Mouse (Mus musculus): ENCODE results near the gene Kri1.
"Not testable (repeated sequence)": the region's sequence is repeated elsewhere in the genome, so short reads cannot be mapped to it uniquely, and the experiment has no call there.

The Kri1 gene

GRCm38 (mm10) chr9:21274336-21274735 lies 13.4 kb downstream of the Kri1 start:
- DNase-seq (ENCODE audit: low read depth, low spot score), result no peak

- DNase-seq (ENCODE audit: low read depth, low spot score), result no peak
Observed at GRCm38 (mm10) chr9:21273520-21274228, 14.1 kb downstream of the Kri1 start.

DNA sequence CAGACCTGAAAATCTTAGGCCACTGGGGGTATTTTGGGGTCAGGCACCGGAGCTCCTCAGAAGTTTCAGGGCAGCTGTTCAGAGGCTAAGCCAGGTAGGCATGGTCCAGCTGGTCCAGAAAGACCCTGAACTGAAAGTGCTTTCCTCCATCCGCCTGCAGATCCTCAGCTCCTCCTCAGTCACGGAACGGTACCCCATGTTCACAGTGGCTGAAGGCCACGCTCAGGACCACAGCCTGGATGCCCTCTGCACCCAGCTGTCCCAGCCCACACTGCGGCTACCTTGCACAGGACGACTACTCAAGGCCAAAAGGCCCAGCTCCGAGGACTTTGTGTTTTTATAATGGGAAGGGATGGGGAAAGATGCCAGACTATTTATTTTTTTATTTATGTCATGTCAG lies 14.7 kb downstream of the Kri1 start:
- no peak for DNase-seq (ENCODE audit: low read depth, low spot score)

- DNase-seq (ENCODE audit: low read depth, low spot score), result no peak
Observed at GRCm38 (mm10) chr9:21272391-21272790, 15.4 kb downstream of the Kri1 start.

DNA sequence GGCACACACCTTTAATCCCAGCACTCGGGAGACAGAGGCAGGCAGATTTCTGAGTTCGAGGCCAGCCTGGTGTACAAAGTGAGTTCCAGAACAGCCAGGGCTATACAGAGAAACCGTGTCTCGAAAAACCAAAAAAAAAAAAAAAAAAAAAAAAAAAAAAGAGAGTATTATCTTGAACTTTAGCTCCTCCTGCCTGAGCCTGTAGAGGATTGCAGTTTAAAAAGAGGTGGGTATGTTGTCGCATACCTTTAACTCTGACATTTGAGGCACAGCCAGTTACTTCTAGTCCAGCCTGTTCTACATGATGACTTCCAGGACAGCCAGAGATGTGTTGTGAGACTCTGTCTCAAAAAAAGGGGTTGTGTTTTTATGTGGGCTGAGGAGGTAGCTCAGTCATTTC lies 18.2 kb downstream of the Kri1 start:
- DNase-seq (ENCODE audit: low read depth, low spot score), result not testable (repeated sequence)

GRCm38 (mm10) chr9:21268305-21268704 lies 19.5 kb downstream of the Kri1 start:
- DNase-seq (ENCODE audit: low read depth, low spot score), result no peak

DNA sequence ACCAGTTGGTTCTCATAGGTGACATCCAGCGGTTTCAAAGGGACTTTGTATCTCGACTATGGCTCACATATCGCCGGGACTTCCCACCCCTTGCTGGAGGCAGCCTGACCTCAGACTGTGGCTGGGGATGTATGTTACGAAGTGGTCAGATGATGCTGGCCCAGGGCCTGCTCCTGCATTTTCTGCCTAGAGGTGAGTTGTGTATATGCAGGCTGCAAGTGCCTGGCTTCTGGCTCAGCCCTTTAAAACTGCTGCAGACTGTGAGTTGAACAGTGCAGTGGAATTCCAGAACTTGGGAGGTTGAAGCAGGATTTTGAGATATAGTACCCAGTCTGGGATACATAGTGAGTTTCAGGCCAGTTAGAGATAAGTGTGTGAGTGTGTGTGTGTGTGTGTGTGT lies 20.9 kb downstream of the Kri1 start:
- no peak for DNase-seq (ENCODE audit: low read depth, low spot score)

DNA sequence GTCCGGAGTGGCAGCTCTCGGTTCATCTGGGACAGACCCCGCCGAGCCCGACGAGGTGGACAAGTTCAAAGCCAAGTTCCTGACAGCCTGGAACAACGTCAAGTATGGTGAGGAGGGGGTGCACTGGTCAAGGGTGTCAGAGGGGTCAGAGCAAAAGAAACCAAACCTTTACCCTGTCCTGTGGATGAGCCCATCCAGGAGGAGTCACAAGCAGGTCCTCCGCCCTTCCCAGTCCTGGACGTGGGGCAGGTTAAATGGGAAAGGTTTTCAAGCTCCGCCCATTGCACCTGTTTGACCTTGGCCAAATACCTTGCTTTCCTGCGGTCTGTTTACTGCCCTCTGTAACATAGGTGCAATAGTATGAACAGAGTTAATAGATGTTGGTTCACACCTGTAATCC lies 22.2 kb downstream of the Kri1 start:
- DNase-seq (ENCODE audit: low read depth, low spot score), result no peak

GRCm38 (mm10) chr9:21265000-21265561 lies 22.7 kb downstream of the Kri1 start, which contains the start of gene Atg4d:
Atg4d (plus strand) TSS chr9:21265293.
- DNase-seq (ENCODE audit: low read depth, low spot score), result peak; percentile 95

DNA sequence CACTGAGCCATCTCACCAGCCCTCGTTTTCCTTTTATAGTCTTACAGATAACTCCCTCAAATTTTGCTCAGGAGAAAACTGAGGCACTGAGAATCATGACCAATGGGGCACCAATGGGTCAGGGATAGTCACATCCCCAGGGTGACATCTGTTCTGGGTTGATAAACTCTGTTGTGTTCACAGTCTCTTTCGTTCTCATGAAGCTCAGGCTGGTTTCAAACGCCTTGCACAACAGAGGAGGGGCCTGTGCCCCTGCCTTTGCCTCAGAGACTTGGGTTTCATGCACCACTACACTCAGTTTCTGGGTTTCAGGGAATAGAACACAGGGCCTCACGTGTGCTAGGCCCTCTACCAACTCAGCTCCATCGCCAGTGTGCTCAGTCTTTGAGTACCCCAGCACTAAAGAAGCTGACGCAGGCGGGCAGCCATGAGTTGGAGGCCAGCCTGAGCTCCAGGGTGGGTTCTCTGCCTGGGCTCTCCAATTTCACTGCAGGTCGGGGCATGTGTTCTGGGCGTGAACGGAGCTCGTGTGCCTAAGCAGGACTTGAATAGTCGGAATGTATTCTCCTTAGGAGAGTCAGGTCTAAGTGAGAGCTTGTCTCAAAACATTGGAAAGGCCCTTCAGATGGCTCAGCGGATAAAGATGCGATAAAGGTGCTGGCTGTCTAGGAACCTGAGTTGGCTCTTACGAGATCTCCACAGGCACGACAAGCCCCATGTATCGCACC lies 23.3 kb downstream of the Kri1 start:
- no peak for DNase-seq (ENCODE audit: low read depth, low spot score)

GRCm38 (mm10) chr9:21261831-21262230 lies 25.9 kb downstream of the Kri1 start:
- DNase-seq (ENCODE audit: low read depth, low spot score), result no peak

DNA sequence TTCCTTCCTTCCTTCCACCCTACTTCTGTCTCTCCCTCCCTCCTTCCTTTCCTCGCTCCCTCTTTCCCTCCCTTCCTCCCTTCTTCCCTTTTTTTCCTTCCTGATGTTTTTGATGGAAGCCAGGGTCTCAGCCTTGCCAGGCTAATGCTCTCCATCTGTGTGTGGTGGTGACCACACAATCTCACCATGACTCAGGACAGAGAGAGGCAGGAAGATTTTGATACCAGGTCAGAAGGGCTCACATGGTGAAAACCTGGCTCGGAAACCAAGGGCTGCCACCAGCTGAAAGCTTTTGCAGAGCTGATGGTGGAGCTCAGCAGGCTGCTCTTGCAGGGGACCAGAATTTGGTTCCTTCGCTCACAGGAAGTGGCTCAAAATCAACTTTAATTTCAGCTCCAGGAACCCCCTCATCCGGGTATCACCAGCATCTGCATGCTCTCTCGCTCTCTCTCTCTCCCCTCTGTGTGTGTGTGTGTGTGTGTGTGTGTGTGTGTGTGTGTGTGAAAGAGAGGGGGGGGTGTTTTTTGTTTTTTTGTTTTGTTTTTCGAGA lies 27.2 kb downstream of the Kri1 start:
- no peak for DNase-seq (ENCODE audit: low read depth, low spot score)

DNA sequence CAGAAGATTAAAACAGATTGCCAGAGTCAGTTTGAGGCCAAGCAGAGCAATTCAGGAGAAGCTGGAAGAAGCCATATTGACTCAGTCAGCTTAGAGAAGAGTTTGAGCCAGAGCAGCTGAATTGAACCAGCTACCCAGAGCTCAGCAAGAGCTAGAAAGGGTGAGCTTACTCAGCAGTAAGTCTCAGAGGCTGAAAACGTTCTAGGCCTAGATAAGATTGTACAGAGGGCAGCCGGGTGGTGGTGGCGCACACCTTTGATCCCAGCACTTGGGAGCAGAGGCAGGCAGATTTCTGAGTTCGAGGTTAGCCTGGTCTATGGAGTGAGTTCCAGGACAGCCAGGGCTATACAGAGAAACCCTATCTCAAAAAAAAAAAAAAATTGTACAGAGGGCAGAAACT lies 31.4 kb downstream of the Kri1 start:
- not testable (repeated sequence) for DNase-seq (ENCODE audit: low read depth, low spot score)

DNA sequence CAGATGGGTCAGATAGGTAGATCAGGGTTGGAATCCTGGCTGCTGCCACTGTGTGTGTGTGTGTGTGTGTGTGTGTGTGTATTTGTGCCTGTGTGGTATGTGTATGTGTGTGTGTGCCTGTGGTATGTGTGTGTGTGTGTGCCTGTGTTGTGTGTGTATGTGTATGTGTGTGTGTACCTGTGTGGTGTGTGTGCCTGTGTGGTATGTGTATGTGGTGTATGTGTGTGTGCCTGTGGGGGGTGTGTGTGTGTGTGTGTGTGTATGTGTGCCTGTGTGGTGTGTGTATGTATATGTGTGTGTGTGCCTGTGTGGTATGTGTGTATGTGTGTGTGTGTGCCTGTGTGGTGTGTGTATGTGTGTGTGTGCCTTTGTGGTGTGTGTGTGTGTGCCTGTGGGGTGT lies 33.1 kb downstream of the Kri1 start:
- no peak for DNase-seq (ENCODE audit: low read depth, low spot score)

- no peak for DNase-seq (ENCODE audit: low read depth, low spot score)
Observed at GRCm38 (mm10) chr9:21251116-21251735, 36.5 kb downstream of the Kri1 start.

- DNase-seq (ENCODE audit: low read depth, low spot score), result no peak
Observed at GRCm38 (mm10) chr9:21250509-21250908, 37.3 kb downstream of the Kri1 start.

- no peak for DNase-seq (ENCODE audit: low read depth, low spot score)
Observed at GRCm38 (mm10) chr9:21249629-21250508, 37.9 kb downstream of the Kri1 start.

GRCm38 (mm10) chr9:21248326-21248725 lies 39.4 kb downstream of the Kri1 start, which contains the start of gene S1pr5:
S1pr5 (minus strand) TSS chr9:21248443.
- no peak for DNase-seq (ENCODE audit: low read depth, low spot score)

DNA sequence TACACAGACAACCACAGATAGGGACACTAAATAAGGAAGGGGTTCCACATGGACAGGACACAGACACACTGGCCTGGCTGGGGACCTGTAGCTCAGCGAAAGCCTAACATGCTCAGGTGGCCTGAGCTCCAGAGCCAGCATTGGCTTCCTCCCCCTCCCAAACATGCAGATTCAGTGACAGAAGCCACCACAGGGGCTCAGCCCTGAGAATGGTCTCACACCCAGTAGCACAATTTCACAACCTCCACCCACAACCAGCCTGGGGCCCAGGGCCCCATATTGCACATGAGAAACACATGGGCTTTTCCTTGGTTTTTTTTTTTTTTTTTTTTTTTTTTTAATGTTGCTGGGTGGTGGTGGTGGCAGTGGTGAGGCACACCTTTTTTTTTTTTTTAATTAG lies 41.4 kb downstream of the Kri1 start:
- no peak for DNase-seq (ENCODE audit: low read depth, low spot score)

- DNase-seq (ENCODE audit: low read depth, low spot score), result no peak
Observed at GRCm38 (mm10) chr9:21245113-21245487, 42.7 kb downstream of the Kri1 start.
